Mouse (Mus musculus): ENCODE results near the gene Gimap3. TPM values are rescaled to one million over a fixed set of nuclear protein-coding genes. Genes with fewer than 3 reads are reported as not detected.

Gene Gimap3
- not detected in 2 replicates for polyA plus RNA-seq (2014; fragmentation: Nextera tagmentation; extraction: Ambion mirVana)

- Histone ChIP-seq H3K27me3 (ENCODE audit: control insufficient read depth, insufficient read depth, low read length) (no peaks in the 10 kb centered on the region), H3K36me3 (ENCODE audit: control insufficient read depth, insufficient read depth, low read length) (no peaks in the 10 kb centered on the region), H3K4me2 (ENCODE audit: low read depth, severe bottlenecking) (no peak within 1 kb of the TSS), H3K27ac (replicated peaks; ENCODE audit: low read depth, low read length) (no peak within 1 kb of the TSS), H3K9me3 (ENCODE audit: control insufficient read depth, low read length) (no peaks in the 10 kb centered on the region), H3K9ac (ENCODE audit: low read length) (no peak within 1 kb of the TSS), H3K4me3 (ENCODE audit: low read depth, low read length) (no peak within 1 kb of the TSS), H3K4me1 (ENCODE audit: control insufficient read depth, insufficient read depth, low read length) (no peaks in the 10 kb centered on the region)
- ATAC-seq (ENCODE audit: insufficient number of reproducible peaks, low FRiP score, low TSS enrichment, low read depth) (no peak), DNase-seq (ENCODE audit: low spot score) (no peak)
- 85% methylated on average over 3 of the region's 3 CpGs for WGBS
These were observed at the start of gene Gimap3 for GRCm38 (mm10) chr6:48770696-48771095. Gene Gimap3, minus strand, starts transcription at chr6:48770851.

- 10% methylated on average over 6 of the region's 6 CpGs for WGBS
- H3K4me3 ChIP-seq (ENCODE audit: low read depth, low read length) = no peak overlapping the region
- no peaks in the 10 kb centered on the region for H3K36me3 ChIP-seq (ENCODE audit: control insufficient read depth, insufficient read depth, low read length)
- H3K4me1 ChIP-seq (ENCODE audit: control insufficient read depth, insufficient read depth, low read length) = no peaks in the 10 kb centered on the region
- no peaks in the 10 kb centered on the region for H3K9me3 ChIP-seq (ENCODE audit: control insufficient read depth, low read length)
- DNase-seq (ENCODE audit: low spot score) (peak; percentile 78), ATAC-seq (ENCODE audit: insufficient number of reproducible peaks, low FRiP score, low TSS enrichment, low read depth) (no peak)
- no peak overlapping the region for H3K9ac ChIP-seq (ENCODE audit: low read length)
- H3K27me3 ChIP-seq (ENCODE audit: control insufficient read depth, insufficient read depth, low read length) = no peaks in the 10 kb centered on the region
- no peak overlapping the region for H3K27ac ChIP-seq (replicated peaks; ENCODE audit: low read depth, low read length)
- H3K4me2 ChIP-seq (ENCODE audit: low read depth, severe bottlenecking) = no peak overlapping the region
These were observed 47.2 kb upstream of the Gimap3 start for GRCm38 (mm10) chr6:48817815-48818214.

- ATAC-seq (ENCODE audit: insufficient number of reproducible peaks, low FRiP score, low TSS enrichment, low read depth) (no peak), DNase-seq (ENCODE audit: low spot score) (no peak)
These were observed 44.4 kb upstream of the Gimap3 start for GRCm38 (mm10) chr6:48815013-48815412.

GRCm38 (mm10) chr6:48809494-48810219 is 39.0 kb upstream of the Gimap3 start:
- Histone ChIP-seq H3K27me3 (ENCODE audit: control insufficient read depth, insufficient read depth, low read length) (no peaks in the 10 kb centered on the region), H3K36me3 (ENCODE audit: control insufficient read depth, insufficient read depth, low read length) (no peaks in the 10 kb centered on the region), H3K4me2 (ENCODE audit: low read depth, severe bottlenecking) (no peak overlapping the region), H3K4me1 (ENCODE audit: control insufficient read depth, insufficient read depth, low read length) (no peaks in the 10 kb centered on the region), H3K4me3 (ENCODE audit: low read depth, low read length) (no peak overlapping the region), H3K9ac (ENCODE audit: low read length) (no peak overlapping the region), H3K27ac (replicated peaks; ENCODE audit: low read depth, low read length) (no peak overlapping the region), H3K9me3 (ENCODE audit: control insufficient read depth, low read length) (no peaks in the 10 kb centered on the region)
- no peak for ATAC-seq (ENCODE audit: insufficient number of reproducible peaks, low FRiP score, low TSS enrichment, low read depth)
- WGBS = 69% methylated on average over 3 of the region's 3 CpGs
- DNase-seq (ENCODE audit: low spot score) = no peak

More at GRCm38 (mm10) chr6:48815013-48815412, 44.4 kb upstream of the Gimap3 start:
- no peak overlapping the region for H3K9ac ChIP-seq (ENCODE audit: low read length)
- H3K27ac ChIP-seq (replicated peaks; ENCODE audit: low read depth, low read length) = no peak overlapping the region
- H3K27me3 ChIP-seq (ENCODE audit: control insufficient read depth, insufficient read depth, low read length) = no peaks in the 10 kb centered on the region
- H3K4me3 ChIP-seq (ENCODE audit: low read depth, low read length) = no peak overlapping the region
- no peaks in the 10 kb centered on the region for H3K4me1 ChIP-seq (ENCODE audit: control insufficient read depth, insufficient read depth, low read length)
- H3K4me2 ChIP-seq (ENCODE audit: low read depth, severe bottlenecking) = no peak overlapping the region
- no peaks in the 10 kb centered on the region for H3K9me3 ChIP-seq (ENCODE audit: control insufficient read depth, low read length)
- no peaks in the 10 kb centered on the region for H3K36me3 ChIP-seq (ENCODE audit: control insufficient read depth, insufficient read depth, low read length)

GRCm38 (mm10) chr6:48806746-48807145 is 36.1 kb upstream of the Gimap3 start:
- Histone ChIP-seq H3K27me3 (ENCODE audit: control insufficient read depth, insufficient read depth, low read length) (no peaks in the 10 kb centered on the region), H3K4me3 (ENCODE audit: low read depth, low read length) (no peak overlapping the region), H3K4me2 (ENCODE audit: low read depth, severe bottlenecking) (no peak overlapping the region), H3K9me3 (ENCODE audit: control insufficient read depth, low read length) (no peaks in the 10 kb centered on the region), H3K36me3 (ENCODE audit: control insufficient read depth, insufficient read depth, low read length) (no peaks in the 10 kb centered on the region), H3K27ac (replicated peaks; ENCODE audit: low read depth, low read length) (no peak overlapping the region), H3K9ac (ENCODE audit: low read length) (no peak overlapping the region), H3K4me1 (ENCODE audit: control insufficient read depth, insufficient read depth, low read length) (no peaks in the 10 kb centered on the region)
- no peak for DNase-seq (ENCODE audit: low spot score)
- 92% methylated on average over 3 of the region's 3 CpGs for WGBS
- no peak for ATAC-seq (ENCODE audit: insufficient number of reproducible peaks, low FRiP score, low TSS enrichment, low read depth)

GRCm38 (mm10) chr6:48804346-48804745 is 33.7 kb upstream of the Gimap3 start:
- no peak overlapping the region for H3K4me3 ChIP-seq (ENCODE audit: low read depth, low read length)
- 75% methylated on average over 5 of the region's 5 CpGs for WGBS
- no peaks in the 10 kb centered on the region for H3K27me3 ChIP-seq (ENCODE audit: control insufficient read depth, insufficient read depth, low read length)

GRCm38 (mm10) chr6:48803406-48804051 is 32.9 kb upstream of the Gimap3 start:
- H3K4me1 ChIP-seq (ENCODE audit: control insufficient read depth, insufficient read depth, low read length) = no peaks in the 10 kb centered on the region
- ATAC-seq (ENCODE audit: insufficient number of reproducible peaks, low FRiP score, low TSS enrichment, low read depth) = no peak
- H3K9me3 ChIP-seq (ENCODE audit: control insufficient read depth, low read length) = no peaks in the 10 kb centered on the region

More at GRCm38 (mm10) chr6:48804346-48804745, 33.7 kb upstream of the Gimap3 start:
- Histone ChIP-seq H3K9me3 (ENCODE audit: control insufficient read depth, low read length) (no peaks in the 10 kb centered on the region), H3K27ac (replicated peaks; ENCODE audit: low read depth, low read length) (no peak overlapping the region), H3K4me1 (ENCODE audit: control insufficient read depth, insufficient read depth, low read length) (no peaks in the 10 kb centered on the region), H3K36me3 (ENCODE audit: control insufficient read depth, insufficient read depth, low read length) (no peaks in the 10 kb centered on the region), H3K4me2 (ENCODE audit: low read depth, severe bottlenecking) (no peak overlapping the region), H3K9ac (ENCODE audit: low read length) (no peak overlapping the region)
- no peak for ATAC-seq (ENCODE audit: insufficient number of reproducible peaks, low FRiP score, low TSS enrichment, low read depth)
- no peak for DNase-seq (ENCODE audit: low spot score)

GRCm38 (mm10) chr6:48801897-48802296 is 31.2 kb upstream of the Gimap3 start:
- Histone ChIP-seq H3K4me2 (ENCODE audit: low read depth, severe bottlenecking) (no peak overlapping the region), H3K4me1 (ENCODE audit: control insufficient read depth, insufficient read depth, low read length) (no peaks in the 10 kb centered on the region), H3K9me3 (ENCODE audit: control insufficient read depth, low read length) (no peaks in the 10 kb centered on the region), H3K9ac (ENCODE audit: low read length) (no peak overlapping the region), H3K4me3 (ENCODE audit: low read depth, low read length) (no peak overlapping the region), H3K27ac (replicated peaks; ENCODE audit: low read depth, low read length) (no peak overlapping the region), H3K36me3 (ENCODE audit: control insufficient read depth, insufficient read depth, low read length) (no peaks in the 10 kb centered on the region), H3K27me3 (ENCODE audit: control insufficient read depth, insufficient read depth, low read length) (no peaks in the 10 kb centered on the region)
- no peak for DNase-seq (ENCODE audit: low spot score)
- no peak for ATAC-seq (ENCODE audit: insufficient number of reproducible peaks, low FRiP score, low TSS enrichment, low read depth)
- 86% methylated on average over 1 of the region's 1 CpGs for WGBS

More at GRCm38 (mm10) chr6:48803406-48804051, 32.9 kb upstream of the Gimap3 start:
- DNase-seq (ENCODE audit: low spot score) = no peak
- Histone ChIP-seq H3K27ac (replicated peaks; ENCODE audit: low read depth, low read length) (no peak overlapping the region), H3K9ac (ENCODE audit: low read length) (no peak overlapping the region), H3K27me3 (ENCODE audit: control insufficient read depth, insufficient read depth, low read length) (no peaks in the 10 kb centered on the region), H3K36me3 (ENCODE audit: control insufficient read depth, insufficient read depth, low read length) (no peaks in the 10 kb centered on the region), H3K4me3 (ENCODE audit: low read depth, low read length) (no peak overlapping the region), H3K4me2 (ENCODE audit: low read depth, severe bottlenecking) (no peak overlapping the region)

Data from limb, embryonic 11.5 days (tissue).